Mouse (Mus musculus) heart, postnatal 0 days (tissue): ENCODE results near the gene Gm11037. TPM values are rescaled to one million over a fixed set of nuclear protein-coding genes. Genes with fewer than 3 reads are reported as not detected.

Experiments
- ATAC-seq: fragments of 200-750 bp; cut with Nextera tagmentation; 2 replicates; pipeline ENCODE4 v1.8.0; 2017; ENCODE audit warnings: low read depth, moderate number of reproducible peaks, moderate library complexity; ENCODE audit not compliant: insufficient read depth
- DNase-seq: peaks from one replicate; pipeline ENCODE4 v3.0.0-alpha.2; 2016; ENCODE audit warnings: low spot score
- H3K27ac ChIP-seq: fragments of 300-500 bp; sonication (generic); 2 replicates; pipeline ENCODE4 v1.5.1; 2014; ENCODE audit warnings: low read depth, mild to moderate bottlenecking
- H3K27me3 ChIP-seq: fragments of 300-500 bp; sonication (generic); 2 replicates; pipeline ENCODE4 v1.6.1; 2014; ENCODE audit warnings: low read length, mixed read lengths; ENCODE audit not compliant: control insufficient read depth, insufficient read depth
- H3K36me3 ChIP-seq: fragments of 300-500 bp; sonication (generic); replicated peaks from 2 replicates; pipeline ENCODE4 v1.6.1; 2014; ENCODE audit warnings: low read length, mixed read lengths; ENCODE audit not compliant: control insufficient read depth, insufficient read depth
- H3K4me1 ChIP-seq: fragments of 300-500 bp; sonication (generic); 2 replicates; pipeline ENCODE4 v1.6.1; 2014; ENCODE audit warnings: antibody characterized with exemption; ENCODE audit not compliant: control insufficient read depth, insufficient read depth
- H3K4me2 ChIP-seq: fragments of 300-500 bp; sonication (generic); 2 replicates; pipeline ENCODE4 v1.6.1; 2014; ENCODE audit warnings: low read depth, mild to moderate bottlenecking, low read length, moderate library complexity
- H3K4me3 ChIP-seq: fragments of 300-500 bp; sonication (generic); 2 replicates; pipeline ENCODE4 v1.5.1; 2014; ENCODE audit warnings: low read depth, low read length
- H3K9ac ChIP-seq: fragments of 300-500 bp; sonication (generic); replicated peaks from 2 replicates; pipeline ENCODE4 v1.6.1; 2014; ENCODE audit warnings: low read depth, low read length, mixed read lengths
- H3K9me3 ChIP-seq: fragments of 300-500 bp; sonication (generic); replicated peaks from 2 replicates; pipeline ENCODE4 v1.6.1; 2016; ENCODE audit warnings: low read length; ENCODE audit not compliant: control insufficient read depth
- CTCF ChIP-seq: IDR thresholded peaks from 2 replicates; pipeline ENCODE4 v1.5.1; 2016; ENCODE audit warnings: antibody characterized with exemption, control low read depth, low read depth
- EP300 ChIP-seq: IDR thresholded peaks from 2 replicates; pipeline ENCODE4 v1.6.1; 2016; ENCODE audit warnings: antibody characterized with exemption, low read depth
- WGBS: fragments of 180-500 bp; shearing (Covaris S2); extraction: QIAGEN DNeasy Blood & Tissue Kit; methylation state at CpG from one replicate; pipeline ENCODE4 v1.1.7; 2014; 5-methylcytosine and 5-hydroxymethylcytosine counted together
- polyA plus RNA-seq: library from polyadenylated mRNA; unstranded; fragments of >200 nt; fragmentation: Nextera tagmentation; extraction: Ambion mirVana; gene quantifications from 2 replicates; pipeline ENCODE4 v1.2.1, GENCODE M21; 2015
- total RNA-seq: library from RNA; depleted of rRNA; stranded (reverse); fragments of >200 nt; gene quantifications from 2 replicates; pipeline ENCODE4 v1.2.3, GENCODE M21; 2014; ENCODE audit warnings: low replicate concordance

Gm11037 gene
- total and polyA plus RNA-seq, 2 experiments from 2014 or later: not detected

GRCm38 (mm10) chr2:131090852-131091251, 42.4 kb upstream of the Gm11037 start:
- 54% methylated on average over 3 of the region's 3 CpGs for WGBS
- DNase-seq: peak; percentile 22
- ATAC-seq: peak; percentile 16; the same call in 1 of the 2 replicates

GRCm38 (mm10) chr2:131093577-131093976, 39.7 kb upstream of the Gm11037 start:
- ATAC-seq: no peak

More at GRCm38 (mm10) chr2:131090852-131091251, 42.4 kb upstream of the Gm11037 start:
- H3K36me3 ChIP-seq: no peaks in the 10 kb centered on the region
- no peaks in the 10 kb centered on the region for H3K9me3 ChIP-seq
- H3K4me1 ChIP-seq: no peaks in the 10 kb centered on the region
- H3K4me3 ChIP-seq: no peak overlapping the region
- TF ChIP-seq CTCF (no peak), EP300 (no peak)
- H3K4me2 ChIP-seq: no peak overlapping the region
- H3K27ac ChIP-seq: peak overlapping the region; percentile 51
- no peaks in the 10 kb centered on the region for H3K27me3 ChIP-seq
- H3K9ac ChIP-seq: no peak overlapping the region

DNA sequence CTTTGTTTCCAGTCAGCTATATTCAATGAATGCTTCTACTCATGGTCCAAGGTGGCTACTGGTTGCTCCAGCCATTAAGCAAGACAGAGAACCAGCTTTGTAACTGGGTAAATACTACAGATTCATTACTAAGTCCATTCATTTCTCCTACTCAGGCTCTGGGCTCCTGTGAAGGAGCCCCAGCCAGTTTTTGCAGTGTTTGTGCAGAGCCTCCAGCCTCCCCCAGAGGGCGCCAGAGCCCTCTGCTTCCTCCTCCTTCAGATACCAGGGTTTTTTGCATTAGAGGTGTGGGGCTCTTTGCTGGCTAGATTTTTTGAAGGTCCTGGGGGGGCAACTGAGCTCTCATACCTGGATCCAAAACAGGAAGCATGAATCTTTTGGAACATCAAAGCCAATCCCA, 38.5 kb upstream of the Gm11037 start:
- Histone ChIP-seq H3K4me3 (no peak overlapping the region), H3K9ac (no peak overlapping the region), H3K27me3 (no peaks in the 10 kb centered on the region), H3K36me3 (no peaks in the 10 kb centered on the region), H3K9me3 (no peaks in the 10 kb centered on the region), H3K4me1 (peaks cover 7% of the 10 kb centered on the region; the same call in 1 of the 2 replicates), H3K27ac (no peak overlapping the region), H3K4me2 (no peak overlapping the region)
- TF ChIP-seq EP300 (no peak), CTCF (peak; percentile 86)
- peak; percentile 67 for DNase-seq
- WGBS: 0% methylated on average over 1 of the region's 1 CpGs
- ATAC-seq: 0 out of 2 replicates have a peak, but pooled peaks have one; percentile 43

More at GRCm38 (mm10) chr2:131093577-131093976, 39.7 kb upstream of the Gm11037 start:
- Histone ChIP-seq H3K27ac (no peak overlapping the region), H3K4me2 (no peak overlapping the region), H3K27me3 (no peaks in the 10 kb centered on the region), H3K4me3 (no peak overlapping the region), H3K36me3 (no peaks in the 10 kb centered on the region), H3K4me1 (peaks cover 7% of the 10 kb centered on the region; the same call in 1 of the 2 replicates), H3K9ac (no peak overlapping the region), H3K9me3 (no peaks in the 10 kb centered on the region)
- DNase-seq: no peak
- no peak for TF ChIP-seq CTCF
- no peak for TF ChIP-seq EP300
- 78% methylated on average over 5 of the region's 5 CpGs for WGBS

- TF ChIP-seq CTCF (no peak), EP300 (peak; percentile 46; the same call in 1 of the 2 replicates)
- DNase-seq: peak; percentile 74
- H3K9me3 ChIP-seq: no peaks in the 10 kb centered on the region
- H3K36me3 ChIP-seq: no peaks in the 10 kb centered on the region
- H3K4me1 ChIP-seq: peaks cover 7% of the 10 kb centered on the region; the same call in 1 of the 2 replicates
- ATAC-seq: peak; percentile 86
- 0 out of 2 replicates have a peak overlapping the region, but pooled peaks have one; percentile 10 for H3K4me2 ChIP-seq
- no peak overlapping the region for H3K9ac ChIP-seq
- H3K27me3 ChIP-seq: no peaks in the 10 kb centered on the region
- WGBS: 18% methylated on average over 9 of the region's 9 CpGs
- no peak overlapping the region for H3K4me3 ChIP-seq
- peak overlapping the region; percentile 70 for H3K27ac ChIP-seq
Measured at GRCm38 (mm10) chr2:131096101-131096795, 37.0 kb upstream of the Gm11037 start.

DNA sequence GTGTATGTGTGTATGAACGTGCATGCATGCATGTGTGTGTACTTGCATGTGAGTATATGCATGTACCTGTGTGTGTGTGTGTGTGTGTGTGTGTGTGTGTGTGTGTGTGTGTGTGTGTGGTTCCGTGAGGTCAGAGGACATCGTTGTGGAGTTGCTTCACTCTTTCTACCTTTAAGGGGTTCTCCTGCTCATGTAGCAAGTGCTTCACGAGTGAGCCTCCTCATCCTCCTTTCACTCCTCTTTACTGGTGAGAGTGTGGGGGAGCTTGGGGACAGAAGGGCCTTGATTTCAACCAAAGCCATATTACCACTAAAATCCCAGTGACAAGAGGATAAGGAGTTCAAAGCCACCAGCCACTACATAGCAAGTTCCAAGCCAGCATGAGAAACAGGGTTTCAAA, 36.2 kb upstream of the Gm11037 start:
- H3K27me3 ChIP-seq: no peaks in the 10 kb centered on the region
- no peak overlapping the region for H3K4me3 ChIP-seq
- TF ChIP-seq CTCF (no peak), EP300 (no peak)
- DNase-seq (no peak), ATAC-seq (no peak)
- 79% methylated on average over 4 of the region's 4 CpGs for WGBS
- peaks cover 7% of the 10 kb centered on the region; the same call in 1 of the 2 replicates for H3K4me1 ChIP-seq
- H3K36me3 ChIP-seq: no peaks in the 10 kb centered on the region
- no peak overlapping the region for H3K9ac ChIP-seq
- H3K27ac ChIP-seq: peak overlapping the region; percentile 70
- H3K4me2 ChIP-seq: no peak overlapping the region
- no peaks in the 10 kb centered on the region for H3K9me3 ChIP-seq
